Mouse (Mus musculus) testis, postnatal 10 days (tissue): Measurements from ENCODE around the gene Rps8.
"Not testable (repeated sequence)": the region's sequence is repeated elsewhere in the genome, so short reads cannot be mapped to it uniquely, and the experiment has no call there.

Source experiments
- DNase-seq: peaks from one replicate; pipeline ENCODE4 v3.0.0; 2021; ENCODE audit warnings: low spot score

Rps8 gene

GRCm38 (mm10) chr4:117155792-117156355 lies at the start of gene Rps8:
Gene Rps8, minus strand, starts transcription at chr4:117156243.
- peak; percentile 86 for DNase-seq

- DNase-seq, result no peak
These were observed 46.9 kb upstream of the Rps8 start for GRCm38 (mm10) chr4:117202992-117203354.

GRCm38 (mm10) chr4:117202046-117202991 lies 46.3 kb upstream of the Rps8 start:
- peak; percentile 65 for DNase-seq

- DNase-seq, result no peak
These were observed 35.8 kb upstream of the Rps8 start for GRCm38 (mm10) chr4:117191804-117192203.

- no peak for DNase-seq
These were observed 34.6 kb upstream of the Rps8 start for GRCm38 (mm10) chr4:117190660-117191059.

GRCm38 (mm10) chr4:117189856-117190543 lies 34.0 kb upstream of the Rps8 start:
- DNase-seq, result no peak

- DNase-seq, result peak; percentile 94
These were observed 33.4 kb upstream of the Rps8 start for GRCm38 (mm10) chr4:117189382-117189855.

- DNase-seq, result no peak
These were observed 32.9 kb upstream of the Rps8 start for GRCm38 (mm10) chr4:117188969-117189368.

- not testable (repeated sequence) for DNase-seq
These were observed 26.7 kb upstream of the Rps8 start for GRCm38 (mm10) chr4:117182759-117183096.

- DNase-seq, result peak; percentile 95
These were observed 26.1 kb upstream of the Rps8 start, which contains the start of gene Kif2c for GRCm38 (mm10) chr4:117181863-117182758. Gene Kif2c, minus strand, starts transcription at chr4:117182639.

- DNase-seq, result no peak
These were observed 13.9 kb upstream of the Rps8 start for GRCm38 (mm10) chr4:117169936-117170335.

- no peak for DNase-seq
These were observed 5.1 kb upstream of the Rps8 start for GRCm38 (mm10) chr4:117161183-117161582.

GRCm38 (mm10) chr4:117159666-117160065 lies 3.6 kb upstream of the Rps8 start:
- DNase-seq, result no peak

GRCm38 (mm10) chr4:117156372-117156771 lies 329 bp upstream of the Rps8 start:
- no peak for DNase-seq

- DNase-seq, result no peak
These were observed 837 bp downstream of the Rps8 start for GRCm38 (mm10) chr4:117155020-117155791.

GRCm38 (mm10) chr4:117152714-117153113 lies 3.3 kb downstream of the Rps8 start:
- DNase-seq, result no peak

GRCm38 (mm10) chr4:117151416-117151815 lies 4.6 kb downstream of the Rps8 start:
- no peak for DNase-seq

GRCm38 (mm10) chr4:117150212-117150733 lies 5.8 kb downstream of the Rps8 start:
- no peak for DNase-seq

GRCm38 (mm10) chr4:117149291-117150211 lies 6.5 kb downstream of the Rps8 start:
- DNase-seq, result no peak
